Mouse (Mus musculus): Measurements from ENCODE around the gene Ier2. TPM values are rescaled to one million over a fixed set of nuclear protein-coding genes. Genes with fewer than 3 reads are reported as not detected.

Gene Ier2
- polyA plus RNA-seq, 1 experiment from 2014 or later: 43.3 TPM

GRCm38 (mm10) chr8:84653092-84653631, 9.5 kb downstream of the Ier2 start:
- Histone ChIP-seq H3K4me2 (ENCODE audit: low read depth, low read length) (no peak overlapping the region), H3K4me1 (ENCODE audit: control insufficient read depth, insufficient read depth, low read length) (peaks cover 31% of the 10 kb centered on the region), H3K36me3 (ENCODE audit: control insufficient read depth, insufficient read depth) (no peaks in the 10 kb centered on the region), H3K27ac (ENCODE audit: low read length) (peak overlapping the region; percentile 51; the same call in 1 of the 2 replicates), H3K27me3 (ENCODE audit: control insufficient read depth, insufficient read depth, low read length) (no peaks in the 10 kb centered on the region), H3K9ac (ENCODE audit: low read length) (no peak overlapping the region), H3K9me3 (replicated peaks; ENCODE audit: control insufficient read depth, low read length) (no peaks in the 10 kb centered on the region), H3K4me3 (ENCODE audit: low read length) (no peak overlapping the region)
- 56% methylated on average over 9 of the region's 9 CpGs for WGBS
- no peak for ATAC-seq (replicated peaks; ENCODE audit: extremely low read depth, insufficient read depth, low FRiP score)

GRCm38 (mm10) chr8:84650213-84650612, 12.4 kb downstream of the Ier2 start:
- H3K4me3 ChIP-seq (ENCODE audit: low read length): no peak overlapping the region
- no peak overlapping the region for H3K4me2 ChIP-seq (ENCODE audit: low read depth, low read length)
- H3K27me3 ChIP-seq (ENCODE audit: control insufficient read depth, insufficient read depth, low read length): no peaks in the 10 kb centered on the region
- no peaks in the 10 kb centered on the region for H3K9me3 ChIP-seq (replicated peaks; ENCODE audit: control insufficient read depth, low read length)
- no peaks in the 10 kb centered on the region for H3K36me3 ChIP-seq (ENCODE audit: control insufficient read depth, insufficient read depth)
- ATAC-seq (replicated peaks; ENCODE audit: extremely low read depth, insufficient read depth, low FRiP score): no peak
- no peak overlapping the region for H3K9ac ChIP-seq (ENCODE audit: low read length)
- H3K4me1 ChIP-seq (ENCODE audit: control insufficient read depth, insufficient read depth, low read length): peaks cover 15% of the 10 kb centered on the region
- WGBS: 54% methylated on average over 3 of the region's 3 CpGs
- no peak overlapping the region for H3K27ac ChIP-seq (ENCODE audit: low read length)

GRCm38 (mm10) chr8:84647461-84647901, 15.2 kb downstream of the Ier2 start:
- H3K4me3 ChIP-seq (ENCODE audit: low read length): peak overlapping the region; percentile 2
- H3K4me1 ChIP-seq (ENCODE audit: control insufficient read depth, insufficient read depth, low read length): peaks cover 7% of the 10 kb centered on the region
- H3K9me3 ChIP-seq (replicated peaks; ENCODE audit: control insufficient read depth, low read length): no peaks in the 10 kb centered on the region
- ATAC-seq (replicated peaks; ENCODE audit: extremely low read depth, insufficient read depth, low FRiP score): 0 out of 2 replicates have a peak, but pooled peaks have one; percentile 25
- H3K9ac ChIP-seq (ENCODE audit: low read length): 0 out of 2 replicates have a peak overlapping the region, but pooled peaks have one; percentile 11
- H3K4me2 ChIP-seq (ENCODE audit: low read depth, low read length): peak overlapping the region; percentile 44
- no peak overlapping the region; the same call in 1 of the 2 replicates for H3K27ac ChIP-seq (ENCODE audit: low read length)
- no peaks in the 10 kb centered on the region for H3K36me3 ChIP-seq (ENCODE audit: control insufficient read depth, insufficient read depth)
- H3K27me3 ChIP-seq (ENCODE audit: control insufficient read depth, insufficient read depth, low read length): no peaks in the 10 kb centered on the region
- 4% methylated on average over 14 of the region's 14 CpGs for WGBS

GRCm38 (mm10) chr8:84646800-84647199, 15.9 kb downstream of the Ier2 start:
- peak overlapping the region; percentile 19; the same call in 1 of the 2 replicates for H3K27ac ChIP-seq (ENCODE audit: low read length)
- no peak for ATAC-seq (replicated peaks; ENCODE audit: extremely low read depth, insufficient read depth, low FRiP score)
- H3K4me2 ChIP-seq (ENCODE audit: low read depth, low read length): peak overlapping the region; percentile 44; the same call in 1 of the 2 replicates
- no peaks in the 10 kb centered on the region for H3K9me3 ChIP-seq (replicated peaks; ENCODE audit: control insufficient read depth, low read length)
- no peak overlapping the region for H3K9ac ChIP-seq (ENCODE audit: low read length)
- H3K4me1 ChIP-seq (ENCODE audit: control insufficient read depth, insufficient read depth, low read length): peaks cover 7% of the 10 kb centered on the region
- H3K27me3 ChIP-seq (ENCODE audit: control insufficient read depth, insufficient read depth, low read length): no peaks in the 10 kb centered on the region
- no peak overlapping the region for H3K4me3 ChIP-seq (ENCODE audit: low read length)
- WGBS: 55% methylated on average over 6 of the region's 6 CpGs
- no peaks in the 10 kb centered on the region for H3K36me3 ChIP-seq (ENCODE audit: control insufficient read depth, insufficient read depth)

GRCm38 (mm10) chr8:84643019-84643418, 19.6 kb downstream of the Ier2 start:
- Histone ChIP-seq H3K27me3 (ENCODE audit: control insufficient read depth, insufficient read depth, low read length) (no peaks in the 10 kb centered on the region), H3K27ac (ENCODE audit: low read length) (no peak overlapping the region), H3K4me2 (ENCODE audit: low read depth, low read length) (no peak overlapping the region), H3K36me3 (ENCODE audit: control insufficient read depth, insufficient read depth) (no peaks in the 10 kb centered on the region), H3K9ac (ENCODE audit: low read length) (no peak overlapping the region), H3K9me3 (replicated peaks; ENCODE audit: control insufficient read depth, low read length) (no peaks in the 10 kb centered on the region), H3K4me3 (ENCODE audit: low read length) (no peak overlapping the region), H3K4me1 (ENCODE audit: control insufficient read depth, insufficient read depth, low read length) (peaks cover 10% of the 10 kb centered on the region)
- ATAC-seq (replicated peaks; ENCODE audit: extremely low read depth, insufficient read depth, low FRiP score): no peak
- WGBS: 66% methylated on average over 5 of the region's 5 CpGs

GRCm38 (mm10) chr8:84641578-84642361, 20.9 kb downstream of the Ier2 start:
- no peaks in the 10 kb centered on the region for H3K27me3 ChIP-seq (ENCODE audit: control insufficient read depth, insufficient read depth, low read length)
- no peak overlapping the region for H3K27ac ChIP-seq (ENCODE audit: low read length)
- WGBS: 55% methylated on average over 1 of the region's 1 CpGs
- H3K4me1 ChIP-seq (ENCODE audit: control insufficient read depth, insufficient read depth, low read length): peaks cover 3% of the 10 kb centered on the region; the same call in 1 of the 2 replicates
- H3K4me2 ChIP-seq (ENCODE audit: low read depth, low read length): no peak overlapping the region
- no peak overlapping the region for H3K9ac ChIP-seq (ENCODE audit: low read length)
- no peak overlapping the region for H3K4me3 ChIP-seq (ENCODE audit: low read length)
- no peaks in the 10 kb centered on the region for H3K9me3 ChIP-seq (replicated peaks; ENCODE audit: control insufficient read depth, low read length)
- ATAC-seq (replicated peaks; ENCODE audit: extremely low read depth, insufficient read depth, low FRiP score): no peak
- H3K36me3 ChIP-seq (ENCODE audit: control insufficient read depth, insufficient read depth): no peaks in the 10 kb centered on the region

- no peak overlapping the region for H3K4me3 ChIP-seq (ENCODE audit: low read length)
- no peaks in the 10 kb centered on the region for H3K9me3 ChIP-seq (replicated peaks; ENCODE audit: control insufficient read depth, low read length)
- H3K4me1 ChIP-seq (ENCODE audit: control insufficient read depth, insufficient read depth, low read length): peaks cover 10% of the 10 kb centered on the region; the same call in 1 of the 2 replicates
- no peak overlapping the region; the same call in 1 of the 2 replicates for H3K9ac ChIP-seq (ENCODE audit: low read length)
- H3K27me3 ChIP-seq (ENCODE audit: control insufficient read depth, insufficient read depth, low read length): no peaks in the 10 kb centered on the region
- ATAC-seq (replicated peaks; ENCODE audit: extremely low read depth, insufficient read depth, low FRiP score): no peak
- no peak overlapping the region for H3K27ac ChIP-seq (ENCODE audit: low read length)
- no peaks in the 10 kb centered on the region for H3K36me3 ChIP-seq (ENCODE audit: control insufficient read depth, insufficient read depth)
- WGBS: 74% methylated on average over 7 of the region's 7 CpGs
- H3K4me2 ChIP-seq (ENCODE audit: low read depth, low read length): no peak overlapping the region
These were observed 21.9 kb downstream of the Ier2 start for GRCm38 (mm10) chr8:84640617-84641294.

- no peaks in the 10 kb centered on the region for H3K9me3 ChIP-seq (replicated peaks; ENCODE audit: control insufficient read depth, low read length)
- 31% methylated on average over 9 of the region's 9 CpGs for WGBS
- H3K36me3 ChIP-seq (ENCODE audit: control insufficient read depth, insufficient read depth): no peaks in the 10 kb centered on the region
- no peak overlapping the region; the same call in 1 of the 2 replicates for H3K27ac ChIP-seq (ENCODE audit: low read length)
- no peaks in the 10 kb centered on the region for H3K27me3 ChIP-seq (ENCODE audit: control insufficient read depth, insufficient read depth, low read length)
- peak overlapping the region; percentile 77 for H3K9ac ChIP-seq (ENCODE audit: low read length)
- ATAC-seq (replicated peaks; ENCODE audit: extremely low read depth, insufficient read depth, low FRiP score): no peak
- H3K4me2 ChIP-seq (ENCODE audit: low read depth, low read length): peak overlapping the region; percentile 72
- H3K4me3 ChIP-seq (ENCODE audit: low read length): peak overlapping the region; percentile 68
- H3K4me1 ChIP-seq (ENCODE audit: control insufficient read depth, insufficient read depth, low read length): peaks cover 15% of the 10 kb centered on the region
These were observed 22.6 kb downstream of the Ier2 start for GRCm38 (mm10) chr8:84640010-84640588.
